Comparison of ENCODE assay signal across 8 mouse cellular contexts in genomic region chr12:108292419-108292818, GRCm38 (mm10). TPM values are rescaled to one million over a fixed set of nuclear protein-coding genes. Genes with fewer than 3 reads are reported as not detected.
A peak's percentile ranks its signal among the peaks of the same experiment; 100 is the strongest.
DNase-seq lines count a peak whose midpoint lies in the region; ATAC-seq and TF ChIP-seq lines count a peak whose summit lies in the region.

No protein-coding gene starts in this region.

- H3K9me3 ChIP-seq in kidney, embryonic 14.5 days (ENCODE audit: control insufficient read depth, low read length), result no peaks in the 10 kb centered on the region
- H3K9me3 ChIP-seq in hindbrain, embryonic 13.5 days, result no peaks in the 10 kb centered on the region
- H3K9me3 ChIP-seq in midbrain, embryonic 11.5 days (ENCODE audit: control insufficient read depth, low read length), result no peaks in the 10 kb centered on the region

- peak; percentile 61 for ATAC-seq in kidney, embryonic 14.5 days (ENCODE audit: low FRiP score, low TSS enrichment)
- peak; percentile 82 for ATAC-seq in hindbrain, embryonic 13.5 days (ENCODE audit: low FRiP score)
- ATAC-seq in midbrain, embryonic 11.5 days (ENCODE audit: low FRiP score), result peak; percentile 86

- no peak for TF ChIP-seq POLR2A in brain, embryonic 14.5 days (IDR thresholded peaks at IDR 0.05; ENCODE audit: borderline replicate concordance, extremely low read depth, insufficient read depth, insufficient read length, poor library complexity, severe bottlenecking)

- no peak overlapping the region for H3K27ac ChIP-seq in kidney, embryonic 14.5 days (ENCODE audit: low read depth, low read length)
- peak overlapping the region; percentile 32; the same call in 1 of the 2 replicates for H3K27ac ChIP-seq in hindbrain, embryonic 13.5 days
- H3K27ac ChIP-seq in midbrain, embryonic 11.5 days (ENCODE audit: low read depth, low read length), result no peak overlapping the region

- 0 out of 2 replicates have a peak, but pooled peaks cover 6% of the 10 kb centered on the region for H3K27me3 ChIP-seq in kidney, embryonic 14.5 days (ENCODE audit: control insufficient read depth, insufficient read depth, low read length)
- no peaks in the 10 kb centered on the region for H3K27me3 ChIP-seq in hindbrain, embryonic 13.5 days
- H3K27me3 ChIP-seq in midbrain, embryonic 11.5 days (ENCODE audit: control insufficient read depth, insufficient read depth, low read length), result no peaks in the 10 kb centered on the region

- H3K36me3 ChIP-seq in kidney, embryonic 14.5 days (ENCODE audit: control insufficient read depth, insufficient read depth, low read length), result no peaks in the 10 kb centered on the region
- H3K36me3 ChIP-seq in hindbrain, embryonic 13.5 days, result no peaks in the 10 kb centered on the region
- no peaks in the 10 kb centered on the region for H3K36me3 ChIP-seq in midbrain, embryonic 11.5 days (ENCODE audit: control insufficient read depth, insufficient read depth, low read length)

- peak overlapping the region; percentile 21; the same call in 1 of the 2 replicates for H3K4me2 ChIP-seq in kidney, embryonic 14.5 days (replicated peaks; ENCODE audit: low read depth, low read length)
- peak overlapping the region; percentile 50 for H3K4me2 ChIP-seq in hindbrain, embryonic 13.5 days
- peak overlapping the region; percentile 36 for H3K4me2 ChIP-seq in midbrain, embryonic 11.5 days

- no peak for TF ChIP-seq CTCF in brain, embryonic 14.5 days (IDR thresholded peaks at IDR 0.05; ENCODE audit: borderline replicate concordance, extremely low read depth, insufficient read depth, insufficient read length)

- H3K9ac ChIP-seq in kidney, embryonic 14.5 days (ENCODE audit: low read depth, low read length), result no peak overlapping the region
- H3K9ac ChIP-seq in hindbrain, embryonic 13.5 days, result no peak overlapping the region
- no peak overlapping the region for H3K9ac ChIP-seq in midbrain, embryonic 11.5 days (ENCODE audit: low read length)

- H3K4me3 ChIP-seq in kidney, embryonic 14.5 days (ENCODE audit: low read length), result no peak overlapping the region
- peak overlapping the region; percentile 9; the same call in 1 of the 2 replicates for H3K4me3 ChIP-seq in hindbrain, embryonic 13.5 days
- H3K4me3 ChIP-seq in midbrain, embryonic 11.5 days (ENCODE audit: low read depth, low read length), result no peak overlapping the region

- WGBS in kidney, embryonic 14.5 days, result 15% methylated on average over 9 of the region's 9 CpGs
- 10% methylated on average over 9 of the region's 9 CpGs for WGBS in hindbrain, embryonic 13.5 days
- 9% methylated on average over 9 of the region's 9 CpGs for WGBS in midbrain, embryonic 11.5 days

- H3K4me1 ChIP-seq in kidney, embryonic 14.5 days (ENCODE audit: control insufficient read depth, insufficient read depth, low read length), result no peaks in the 10 kb centered on the region
- peaks cover 24% of the 10 kb centered on the region for H3K4me1 ChIP-seq in hindbrain, embryonic 13.5 days (replicated peaks)
- H3K4me1 ChIP-seq in midbrain, embryonic 11.5 days (ENCODE audit: control insufficient read depth, insufficient read depth, low read length), result peaks cover 10% of the 10 kb centered on the region

- no peak for DNase-seq in kidney, adult 8-10 months
- peak; percentile 84 for DNase-seq in brain, embryonic 14.5 days (ENCODE audit: low read depth)
- peak; percentile 93 for DNase-seq in midbrain, embryonic 11.5 days (ENCODE audit: low spot score, missing footprints)
- DNase-seq in layer of hippocampus, postnatal 14 days (ENCODE audit: low spot score in 2 of 2), result no peak
- no peak for DNase-seq in right cerebral cortex, postnatal 4 days
- DNase-seq in cerebellum, adult 11 months, result no peak

RNA-seq across cellular contexts. Expression of gene Hhipl1, which starts 13.7 kb away (rescaled TPM):
- 0.27 and 0.61 TPM in 2 replicates for polyA plus RNA-seq in kidney, embryonic 14.5 days (2014; fragmentation: Nextera tagmentation; extraction: Ambion mirVana)
- polyA plus RNA-seq in brain, embryonic 14.5 days (2012; rRNA removed), result 3.9 and 4.3 TPM in 2 replicates
- 1.5 and 1.6 TPM in 2 replicates for polyA plus RNA-seq in hindbrain, embryonic 13.5 days (2015; fragmentation: Nextera tagmentation; extraction: Ambion mirVana)
- polyA plus RNA-seq in midbrain, embryonic 11.5 days (2014; fragmentation: Nextera tagmentation; extraction: Ambion mirVana), result 2.7 and 3.5 TPM in 2 replicates
- total RNA-seq in layer of hippocampus, postnatal 14 days (2021), result 1 to 10 TPM; 4.1 to 5.2 TPM

RNA-seq across cellular contexts. Expression of gene Ccdc85c, which starts 17.2 kb away (rescaled TPM):
- polyA plus RNA-seq in kidney, embryonic 14.5 days (2014; fragmentation: Nextera tagmentation; extraction: Ambion mirVana), result 9.9 and 11.0 TPM in 2 replicates
- polyA plus RNA-seq in brain, embryonic 14.5 days (2012; rRNA removed), result 34.0 and 48.9 TPM in 2 replicates
- polyA plus RNA-seq in hindbrain, embryonic 13.5 days (2015; fragmentation: Nextera tagmentation; extraction: Ambion mirVana), result 17.3 and 17.7 TPM in 2 replicates
- 19.2 and 20.4 TPM in 2 replicates for polyA plus RNA-seq in midbrain, embryonic 11.5 days (2014; fragmentation: Nextera tagmentation; extraction: Ambion mirVana)
- 10 to 100 TPM; 55.9 to 57.4 TPM for total RNA-seq in layer of hippocampus, postnatal 14 days (2021)

RNA-seq across cellular contexts. Expression of gene Cyp46a1, which starts 41.8 kb away (rescaled TPM):
- 4.7 and 5.8 TPM in 2 replicates for polyA plus RNA-seq in kidney, embryonic 14.5 days (2014; fragmentation: Nextera tagmentation; extraction: Ambion mirVana)
- polyA plus RNA-seq in brain, embryonic 14.5 days (2012; rRNA removed), result 31.0 and 52.6 TPM in 2 replicates
- 15.4 and 17.5 TPM in 2 replicates for polyA plus RNA-seq in hindbrain, embryonic 13.5 days (2015; fragmentation: Nextera tagmentation; extraction: Ambion mirVana)
- polyA plus RNA-seq in midbrain, embryonic 11.5 days (2014; fragmentation: Nextera tagmentation; extraction: Ambion mirVana), result 8.6 and 10.2 TPM in 2 replicates
- 100 to 1,000 TPM; 122 to 136 TPM for total RNA-seq in layer of hippocampus, postnatal 14 days (2021)

Comparison
In these comparisons a context has a peak if more than half of its experiments do, and no peak if none do; other contexts are left out.
1. DNase-seq: peak in brain, embryonic 14.5 days (single experiment) and midbrain, embryonic 11.5 days (single experiment); none in kidney, adult 8-10 months (0 of 2), layer of hippocampus, postnatal 14 days (0 of 2), right cerebral cortex, postnatal 4 days (single experiment) and cerebellum, adult 11 months (single experiment).
2. Peak in every context shown above with its lines, with median percentiles within 50 percentile points of each other: ATAC-seq and H3K4me2 ChIP-seq.